Mouse (Mus musculus) liver, adult 2 months (tissue): ENCODE measurements around the gene Cul9. TPM values are rescaled to one million over a fixed set of nuclear protein-coding genes. Genes with fewer than 3 reads are reported as not detected.

Source experiments
- DNase-seq: peaks from one replicate; pipeline ENCODE4 v3.0.0-alpha.2; 2011; ENCODE audit warnings: low read depth, low spot score; ENCODE audit errors: extremely low read depth
- H3K27ac ChIP-seq: fragments of 200-500 bp; replicated peaks from 2 replicates; pipeline ENCODE4 v1.5.1; 2012; ENCODE audit warnings: low read depth, mild to moderate bottlenecking, control low read depth, inconsistent platforms, low read length; ENCODE audit not compliant: insufficient read depth
- H3K27me3 ChIP-seq: fragments of 200-500 bp; 2 replicates; pipeline ENCODE4 v1.6.1; 2012; ENCODE audit warnings: mild to moderate bottlenecking, moderate library complexity, low read length, inconsistent platforms; ENCODE audit not compliant: control insufficient read depth, insufficient read depth
- H3K36me3 ChIP-seq: fragments of 200-500 bp; 2 replicates; pipeline ENCODE4 v1.6.1; 2012; ENCODE audit warnings: low read length, inconsistent platforms; ENCODE audit not compliant: control insufficient read depth, insufficient read depth
- H3K4me1 ChIP-seq: fragments of 200-500 bp; 2 replicates; pipeline ENCODE4 v1.6.1; 2011; ENCODE audit warnings: low read length; ENCODE audit not compliant: control insufficient read depth, insufficient read depth
- H3K4me3 ChIP-seq: fragments of 200-500 bp; 2 replicates; pipeline ENCODE4 v1.5.1; 2011; ENCODE audit warnings: low read depth, mild to moderate bottlenecking, control low read depth, low read length, moderate library complexity; ENCODE audit not compliant: insufficient read depth
- H3K79me2 ChIP-seq: fragments of 200-500 bp; 2 replicates; pipeline ENCODE4 v1.6.1; 2012; ENCODE audit warnings: inconsistent platforms, mild to moderate bottlenecking, low read length, moderate library complexity; ENCODE audit not compliant: control insufficient read depth, insufficient read depth
- H3K9ac ChIP-seq: fragments of 200-500 bp; 2 replicates; pipeline ENCODE4 v1.6.1; 2012; ENCODE audit warnings: low read depth, mild to moderate bottlenecking, control low read depth, inconsistent platforms, low read length
- CTCF ChIP-seq: fragments of 200-500 bp; IDR thresholded peaks from 2 replicates; pipeline ENCODE4 v1.5.1; 2011; ENCODE audit warnings: low read depth, low read length, control low read depth
- POLR2A ChIP-seq: fragments of 200-500 bp; IDR thresholded peaks from 2 replicates; pipeline ENCODE4 v1.6.1; 2011; ENCODE audit warnings: low read length, control low read depth; ENCODE audit not compliant: insufficient read depth; ENCODE audit errors: extremely low read depth
- WGBS: fragments of 180-500 bp; shearing (Covaris S2); methylation state at CpG from one replicate; pipeline ENCODE4 v1.1.7; 2018; 5-methylcytosine and 5-hydroxymethylcytosine counted together
- polyA plus RNA-seq: library from polyadenylated mRNA; depleted of rRNA; stranded (reverse); fragments of >200 nt; gene quantifications from 2 replicates; pipeline ENCODE4 v1.2.3, GENCODE M21; 2012; rRNA removed
- total RNA-seq: library from RNA; depleted of rRNA; stranded (reverse); fragments of >200 nt; gene quantifications from 2 replicates; pipeline ENCODE4 v1.2.3, GENCODE M21; 2014; rRNA removed

The Cul9 gene
- total and polyA plus RNA-seq, 2 experiments, result 4.1 to 10.1 TPM

DNA sequence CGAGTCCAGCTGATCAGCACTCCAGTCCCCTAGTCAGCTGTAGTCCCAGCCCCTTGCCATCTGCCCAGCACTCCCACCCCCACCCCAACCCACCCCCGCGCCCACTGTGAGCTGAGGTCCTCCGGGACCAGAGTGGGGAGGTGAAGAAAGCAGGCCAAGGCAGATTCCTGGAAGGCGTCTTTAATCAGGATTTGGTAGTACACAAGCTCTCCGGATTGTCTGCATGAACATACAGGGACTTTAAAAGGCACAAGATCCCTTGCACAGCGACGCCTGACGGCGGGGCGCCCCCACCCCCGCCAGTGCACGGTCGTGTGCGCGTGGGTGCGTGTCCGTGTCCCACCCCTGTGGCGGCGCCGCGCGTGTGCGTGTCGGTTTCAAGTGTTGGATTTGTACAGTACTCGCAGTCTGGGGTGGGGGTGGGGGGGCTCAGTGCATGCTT is 92.2 kb downstream of the Cul9 start:
- H3K79me2 ChIP-seq, result no peaks in the 10 kb centered on the region
- peaks cover 22% of the 10 kb centered on the region for H3K4me1 ChIP-seq
- no peaks in the 10 kb centered on the region for H3K27me3 ChIP-seq
- H3K9ac ChIP-seq, result peak overlapping the region; percentile 58
- WGBS, result 6% methylated on average over 26 of the region's 26 CpGs
- H3K27ac ChIP-seq, result peak overlapping the region; percentile 87
- no peak for DNase-seq
- H3K36me3 ChIP-seq, result no peaks in the 10 kb centered on the region
- TF ChIP-seq POLR2A (no peak), CTCF (0 out of 2 replicates have a peak, but pooled peaks have one; percentile 15)
- peak overlapping the region; percentile 8; the same call in 1 of the 2 replicates for H3K4me3 ChIP-seq

DNA sequence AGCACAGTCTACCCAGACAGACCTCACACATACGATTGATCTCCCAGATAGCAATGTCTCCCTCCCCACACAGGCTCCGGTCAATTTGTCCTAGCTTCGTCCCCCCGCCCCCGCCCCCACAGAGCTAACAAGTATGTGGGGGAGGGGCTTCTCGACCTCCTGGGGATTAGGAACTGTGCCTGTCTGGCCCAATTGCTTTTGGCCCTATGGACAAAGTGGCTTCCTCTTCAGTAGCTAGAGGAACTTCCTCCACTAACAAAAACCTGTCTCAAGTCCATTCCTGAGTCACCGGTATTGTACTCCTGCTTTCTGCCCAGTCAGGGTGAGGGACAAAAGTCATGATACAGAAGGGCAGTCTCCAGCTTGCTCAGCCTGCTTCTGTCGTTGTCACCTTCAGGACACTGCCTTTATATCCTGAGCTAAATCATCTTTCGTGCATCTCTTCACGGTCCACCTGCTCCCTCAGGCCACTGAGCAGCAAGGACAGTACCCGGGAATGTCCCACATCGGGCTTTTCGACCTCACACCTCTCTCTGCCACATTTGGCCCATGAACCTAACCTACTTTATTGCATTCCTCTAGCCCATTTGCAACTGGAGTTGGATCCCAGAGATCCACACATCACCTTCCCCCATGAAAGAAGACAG is 92.8 kb downstream of the Cul9 start:
- H3K27me3 ChIP-seq, result no peaks in the 10 kb centered on the region

DNA sequence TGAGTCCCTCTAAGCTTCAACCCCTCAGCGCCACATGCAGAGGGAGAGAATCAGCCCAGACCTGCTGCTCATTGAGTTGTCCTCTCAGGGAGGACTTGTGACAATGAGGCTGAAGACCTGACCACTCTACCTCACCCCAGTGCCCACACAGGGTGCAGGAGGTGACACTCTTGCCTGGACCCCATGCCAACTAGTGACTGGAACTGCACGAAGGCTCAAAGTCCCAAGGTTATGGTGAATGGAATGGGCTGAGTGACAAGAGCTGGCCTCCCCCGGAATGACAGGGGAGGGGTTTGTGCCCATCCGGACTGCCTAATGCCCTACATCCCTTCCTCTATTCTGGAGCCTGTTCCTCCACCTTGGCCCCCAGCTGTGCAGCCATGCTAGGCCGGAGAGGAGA is 93.5 kb downstream of the Cul9 start:
- Histone ChIP-seq H3K4me3 (no peak overlapping the region), H3K4me1 (peaks cover 26% of the 10 kb centered on the region), H3K79me2 (no peaks in the 10 kb centered on the region), H3K27ac (peak overlapping the region; percentile 87), H3K27me3 (no peaks in the 10 kb centered on the region), H3K9ac (peak overlapping the region; percentile 45), H3K36me3 (no peaks in the 10 kb centered on the region)
- 8% methylated on average over 5 of the region's 5 CpGs for WGBS
- peak; percentile 97 for DNase-seq
- TF ChIP-seq POLR2A, result 0 out of 2 replicates have a peak, but pooled peaks have one; percentile 4
- no peak for TF ChIP-seq CTCF

More for the DNA sequence above, 92.8 kb downstream of the Cul9 start:
- Histone ChIP-seq H3K36me3 (no peaks in the 10 kb centered on the region), H3K27ac (peak overlapping the region; percentile 87), H3K4me3 (no peak overlapping the region), H3K9ac (peak overlapping the region; percentile 45), H3K4me1 (peaks cover 22% of the 10 kb centered on the region), H3K79me2 (no peaks in the 10 kb centered on the region)
- peak; percentile 83 for DNase-seq
- TF ChIP-seq POLR2A, result no peak
- no peak for TF ChIP-seq CTCF
- 3% methylated on average over 13 of the region's 13 CpGs for WGBS

Other genes with a start within 250 kb of the Cul9 start
- not detected in 2 replicates for gene Dlk2, start 249.0 kb downstream of the Cul9 start, total RNA-seq
- gene Dlk2, start 249.0 kb downstream of the Cul9 start, polyA plus RNA-seq, result not detected in 2 replicates
- 2.1 and 3.6 TPM in 2 replicates for gene Abcc10, start 218.0 kb downstream of the Cul9 start, total RNA-seq
- gene Abcc10, start 218.0 kb downstream of the Cul9 start, polyA plus RNA-seq, result 10.3 and 17.3 TPM in 2 replicates
- 6.0 and 6.9 TPM in 2 replicates for gene Zfp318, start 162.7 kb downstream of the Cul9 start, total RNA-seq
- 6.0 and 8.3 TPM in 2 replicates for gene Zfp318, start 162.7 kb downstream of the Cul9 start, polyA plus RNA-seq
- not detected in 2 replicates for gene Crip3, start 117.5 kb downstream of the Cul9 start, total RNA-seq
- 0.70 and 1.4 TPM in 2 replicates for gene Crip3, start 117.5 kb downstream of the Cul9 start, polyA plus RNA-seq
- gene Slc22a7, start 107.9 kb downstream of the Cul9 start, total RNA-seq, result 10.3 and 27.9 TPM in 2 replicates
- gene Slc22a7, start 107.9 kb downstream of the Cul9 start, polyA plus RNA-seq, result 46.8 and 47.9 TPM in 2 replicates
- 0.07 and 0.18 TPM in 2 replicates for gene Ttbk1, start 58.7 kb downstream of the Cul9 start, total RNA-seq
- gene Ttbk1, start 58.7 kb downstream of the Cul9 start, polyA plus RNA-seq, result 0.15 and 0.22 TPM in 2 replicates
- 6.6 and 9.0 TPM in 2 replicates for gene Dnph1, start 49.7 kb downstream of the Cul9 start, total RNA-seq
- gene Dnph1, start 49.7 kb downstream of the Cul9 start, polyA plus RNA-seq, result 13.1 and 13.3 TPM in 2 replicates
- gene Srf, start 9.8 kb upstream of the Cul9 start, total RNA-seq, result 3.4 and 5.4 TPM in 2 replicates
- 32.2 and 45.6 TPM in 2 replicates for gene Srf, start 9.8 kb upstream of the Cul9 start, polyA plus RNA-seq
- 0.65 and 0.87 TPM in 2 replicates for gene Ptk7, start 83.1 kb upstream of the Cul9 start, total RNA-seq
- 0.40 and 0.66 TPM in 2 replicates for gene Ptk7, start 83.1 kb upstream of the Cul9 start, polyA plus RNA-seq
- gene Klc4, start 99.6 kb upstream of the Cul9 start, total RNA-seq, result 48.1 and 49.0 TPM in 2 replicates
- 46.6 and 55.5 TPM in 2 replicates for gene Klc4, start 99.6 kb upstream of the Cul9 start, polyA plus RNA-seq
- gene Mrpl2, start 99.8 kb upstream of the Cul9 start, total RNA-seq, result 58.5 and 71.1 TPM in 2 replicates
- 95.1 and 97.3 TPM in 2 replicates for gene Mrpl2, start 99.8 kb upstream of the Cul9 start, polyA plus RNA-seq
- gene Cul7, start 103.9 kb upstream of the Cul9 start, total RNA-seq, result 5.0 and 5.4 TPM in 2 replicates
- gene Cul7, start 103.9 kb upstream of the Cul9 start, polyA plus RNA-seq, result 5.6 and 7.1 TPM in 2 replicates
- gene Rrp36, start 128.0 kb upstream of the Cul9 start, total RNA-seq, result 20.3 TPM in 2 replicates
- gene Rrp36, start 128.0 kb upstream of the Cul9 start, polyA plus RNA-seq, result 31.6 and 33.5 TPM in 2 replicates
- gene Mea1, start 132.4 kb upstream of the Cul9 start, total RNA-seq, result 52.4 and 60.4 TPM in 2 replicates
- 55.2 and 65.9 TPM in 2 replicates for gene Mea1, start 132.4 kb upstream of the Cul9 start, polyA plus RNA-seq
- gene Klhdc3, start 134.5 kb upstream of the Cul9 start, total RNA-seq, result 23.9 and 44.0 TPM in 2 replicates
- 68.8 and 74.6 TPM in 2 replicates for gene Klhdc3, start 134.5 kb upstream of the Cul9 start, polyA plus RNA-seq
- gene Ppp2r5d, start 158.7 kb upstream of the Cul9 start, total RNA-seq, result 13.6 and 14.8 TPM in 2 replicates
- 22.8 and 24.0 TPM in 2 replicates for gene Ppp2r5d, start 158.7 kb upstream of the Cul9 start, polyA plus RNA-seq
- gene Pex6, start 165.1 kb upstream of the Cul9 start, total RNA-seq, result 39.5 and 46.4 TPM in 2 replicates
- gene Pex6, start 165.1 kb upstream of the Cul9 start, polyA plus RNA-seq, result 94.8 and 104 TPM in 2 replicates
- gene Gnmt, start 182.8 kb upstream of the Cul9 start, total RNA-seq, result 3,482 and 4,252 TPM in 2 replicates
- 4,950 and 5,107 TPM in 2 replicates for gene Gnmt, start 182.8 kb upstream of the Cul9 start, polyA plus RNA-seq
- gene Cnpy3, start 205.8 kb upstream of the Cul9 start, total RNA-seq, result 28.5 and 28.6 TPM in 2 replicates
- 38.3 and 40.7 TPM in 2 replicates for gene Cnpy3, start 205.8 kb upstream of the Cul9 start, polyA plus RNA-seq
- gene Ptcra, start 217.3 kb upstream of the Cul9 start, total RNA-seq, result not detected in 2 replicates
- 0.06 TPM in 1 of 2 replicates, not detected in the other for gene Ptcra, start 217.3 kb upstream of the Cul9 start, polyA plus RNA-seq
- 97.6 and 124 TPM in 2 replicates for gene 2310039H08Rik, start 226.2 kb upstream of the Cul9 start, total RNA-seq
- gene 2310039H08Rik, start 226.2 kb upstream of the Cul9 start, polyA plus RNA-seq, result 167 and 185 TPM in 2 replicates
- 41.2 and 43.6 TPM in 2 replicates for gene Rpl7l1, start 236.3 kb upstream of the Cul9 start, total RNA-seq
- 21.6 and 24.6 TPM in 2 replicates for gene Rpl7l1, start 236.3 kb upstream of the Cul9 start, polyA plus RNA-seq